Mouse (Mus musculus): ENCODE measurements around the gene Mef2d. TPM values are rescaled to one million over a fixed set of nuclear protein-coding genes. Genes with fewer than 3 reads are reported as not detected.

The Mef2d gene
- polyA plus RNA-seq, 1 experiment from 2014 or later, result 44.7 TPM

DNA sequence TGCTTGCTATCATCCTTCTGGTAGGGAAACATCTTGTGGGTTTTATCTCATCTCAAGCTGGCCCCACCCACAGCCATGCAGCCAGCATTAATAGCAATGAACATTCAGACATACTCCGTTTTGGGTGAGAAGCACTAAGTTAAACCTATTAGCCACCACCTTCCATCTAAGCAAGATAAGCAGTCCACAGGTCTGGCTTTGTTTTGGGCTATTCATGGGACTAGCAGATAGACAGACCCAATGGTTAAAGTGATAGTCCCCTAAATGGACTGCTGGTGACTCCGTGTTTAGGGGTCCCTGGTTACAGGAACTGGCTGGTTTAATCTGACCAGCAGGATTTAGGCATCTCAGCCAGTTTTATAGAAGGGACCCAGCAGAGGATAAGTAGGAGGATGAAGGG, 70.8 kb downstream of the Mef2d start:
- H3K4me2 ChIP-seq (ENCODE audit: low read depth, low read length), result no peak overlapping the region
- no peaks in the 10 kb centered on the region for H3K36me3 ChIP-seq (ENCODE audit: control insufficient read depth, insufficient read depth)
- ATAC-seq (replicated peaks; ENCODE audit: extremely low read depth, insufficient read depth, low FRiP score), result no peak
- H3K4me3 ChIP-seq (ENCODE audit: low read length), result no peak overlapping the region
- H3K9ac ChIP-seq (ENCODE audit: low read length), result no peak overlapping the region
- peaks cover 93% of the 10 kb centered on the region for H3K27me3 ChIP-seq (ENCODE audit: control insufficient read depth, insufficient read depth, low read length)
- 4% methylated on average over 2 of the region's 2 CpGs for WGBS
- H3K4me1 ChIP-seq (ENCODE audit: control insufficient read depth, insufficient read depth, low read length), result peaks cover 11% of the 10 kb centered on the region
- H3K9me3 ChIP-seq (replicated peaks; ENCODE audit: control insufficient read depth, low read length), result no peaks in the 10 kb centered on the region
- no peak overlapping the region for H3K27ac ChIP-seq (ENCODE audit: low read length)

DNA sequence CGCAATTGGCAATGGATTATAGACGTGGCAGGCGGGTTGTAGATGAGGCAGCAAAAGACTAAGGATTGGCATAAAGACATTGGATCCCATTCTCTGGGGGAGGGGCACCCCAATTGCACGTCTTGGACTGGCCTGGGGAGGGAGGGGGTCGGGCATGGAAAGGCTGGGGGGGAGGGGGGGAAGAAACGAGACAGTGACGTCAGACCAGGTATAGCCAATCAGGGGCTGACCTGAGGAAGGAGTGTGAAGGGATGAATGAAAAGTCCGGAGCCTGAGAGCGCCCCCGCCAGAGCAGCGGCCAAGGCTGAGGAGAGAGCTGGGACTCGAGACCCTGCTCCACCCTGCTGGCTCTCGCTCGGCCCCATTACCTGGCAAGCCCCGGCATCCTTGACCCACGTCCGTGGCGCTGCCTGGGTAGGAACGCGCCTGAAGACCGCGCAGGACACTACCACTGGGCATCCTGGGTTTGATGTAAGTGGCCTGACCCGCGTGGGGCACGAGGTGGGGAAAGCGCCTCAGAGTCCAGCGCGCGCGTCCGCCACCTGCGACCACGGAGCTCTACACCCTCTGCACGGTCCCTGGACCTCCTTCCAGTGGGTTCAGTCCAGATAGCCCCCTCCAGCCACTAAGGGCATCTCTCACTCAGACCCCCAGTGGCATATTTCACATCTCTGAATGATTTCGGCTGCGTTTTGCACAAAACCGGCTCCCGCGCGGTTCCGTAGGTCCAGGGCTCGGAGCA, 72.2 kb downstream of the Mef2d start:
- no peak overlapping the region for H3K27ac ChIP-seq (ENCODE audit: low read length)
- no peaks in the 10 kb centered on the region for H3K36me3 ChIP-seq (ENCODE audit: control insufficient read depth, insufficient read depth)
- peak overlapping the region; percentile 60 for H3K4me2 ChIP-seq (ENCODE audit: low read depth, low read length)
- 2% methylated on average over 42 of the region's 42 CpGs for WGBS
- peaks cover 90% of the 10 kb centered on the region for H3K27me3 ChIP-seq (ENCODE audit: control insufficient read depth, insufficient read depth, low read length)
- H3K4me3 ChIP-seq (ENCODE audit: low read length), result peak overlapping the region; percentile 45
- H3K9ac ChIP-seq (ENCODE audit: low read length), result no peak overlapping the region
- no peak for ATAC-seq (replicated peaks; ENCODE audit: extremely low read depth, insufficient read depth, low FRiP score)
- peaks cover 11% of the 10 kb centered on the region for H3K4me1 ChIP-seq (ENCODE audit: control insufficient read depth, insufficient read depth, low read length)
- H3K9me3 ChIP-seq (replicated peaks; ENCODE audit: control insufficient read depth, low read length), result no peaks in the 10 kb centered on the region

DNA sequence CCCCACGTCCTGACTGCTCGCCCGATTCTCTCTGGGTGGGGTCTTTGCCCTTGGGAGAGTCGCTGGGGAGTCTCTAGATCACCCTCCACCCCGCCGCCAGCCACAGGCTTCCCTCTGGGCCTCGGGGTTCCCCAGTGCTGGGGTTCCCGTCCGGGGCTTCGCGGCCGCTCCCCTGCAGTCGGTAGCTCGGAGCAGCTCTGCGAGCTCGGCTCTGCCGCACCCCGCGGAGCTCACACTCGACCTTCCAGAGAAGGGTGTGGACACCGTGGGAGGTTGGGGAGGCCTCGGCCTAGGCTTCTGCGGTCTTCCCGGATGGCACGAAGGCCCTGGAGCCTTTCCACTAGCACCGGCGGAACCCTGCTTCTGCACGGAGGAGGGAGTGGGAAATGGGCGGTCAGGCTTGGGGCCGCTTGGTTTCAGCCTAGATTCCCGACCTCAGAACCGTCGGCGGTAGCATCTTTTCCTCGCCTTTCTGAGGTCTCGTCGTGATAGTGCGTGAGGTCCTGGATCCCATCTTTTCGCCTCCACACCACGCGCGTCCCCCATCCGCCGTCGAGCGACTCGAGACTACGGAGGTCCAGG, 72.9 kb downstream of the Mef2d start:
- H3K27me3 ChIP-seq (ENCODE audit: control insufficient read depth, insufficient read depth, low read length), result peaks cover 90% of the 10 kb centered on the region
- peak overlapping the region; percentile 6; the same call in 1 of the 2 replicates for H3K9ac ChIP-seq (ENCODE audit: low read length)
- no peak overlapping the region for H3K27ac ChIP-seq (ENCODE audit: low read length)
- H3K4me3 ChIP-seq (ENCODE audit: low read length), result peak overlapping the region; percentile 45
- no peaks in the 10 kb centered on the region for H3K36me3 ChIP-seq (ENCODE audit: control insufficient read depth, insufficient read depth)
- 1% methylated on average over 48 of the region's 48 CpGs for WGBS
- no peak for ATAC-seq (replicated peaks; ENCODE audit: extremely low read depth, insufficient read depth, low FRiP score)
- no peaks in the 10 kb centered on the region for H3K9me3 ChIP-seq (replicated peaks; ENCODE audit: control insufficient read depth, low read length)
- peak overlapping the region; percentile 60 for H3K4me2 ChIP-seq (ENCODE audit: low read depth, low read length)
- peaks cover 11% of the 10 kb centered on the region for H3K4me1 ChIP-seq (ENCODE audit: control insufficient read depth, insufficient read depth, low read length)

DNA sequence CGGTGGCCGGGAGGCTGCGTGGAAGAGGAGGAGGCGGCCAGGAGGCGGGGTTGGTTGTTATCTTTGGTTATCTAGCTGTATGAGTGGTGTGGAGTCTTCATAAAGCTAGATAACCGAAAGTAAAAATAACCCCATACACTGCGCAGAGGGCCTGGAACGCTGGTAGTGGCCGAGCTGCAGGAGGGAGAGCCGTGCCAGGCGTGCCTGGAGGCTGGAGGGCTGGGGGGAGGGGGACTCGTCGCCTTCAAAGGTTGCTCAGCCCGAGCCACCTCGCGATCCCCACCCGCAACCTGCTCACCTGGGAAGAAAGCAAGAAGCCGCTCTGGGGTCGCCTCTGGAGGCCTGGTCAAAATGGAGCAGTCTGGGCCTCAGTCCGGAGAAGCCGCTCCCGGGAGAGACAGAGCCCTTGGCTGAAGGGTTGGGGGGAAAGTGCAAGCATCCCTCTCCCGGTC, 73.4 kb downstream of the Mef2d start:
- no peaks in the 10 kb centered on the region for H3K9me3 ChIP-seq (replicated peaks; ENCODE audit: control insufficient read depth, low read length)
- peak overlapping the region; percentile 45 for H3K4me3 ChIP-seq (ENCODE audit: low read length)
- H3K27me3 ChIP-seq (ENCODE audit: control insufficient read depth, insufficient read depth, low read length), result peaks cover 90% of the 10 kb centered on the region
- H3K9ac ChIP-seq (ENCODE audit: low read length), result no peak overlapping the region
- H3K27ac ChIP-seq (ENCODE audit: low read length), result no peak overlapping the region
- under 1% methylated on average over 23 of the region's 23 CpGs for WGBS
- peak overlapping the region; percentile 60 for H3K4me2 ChIP-seq (ENCODE audit: low read depth, low read length)
- peaks cover 11% of the 10 kb centered on the region for H3K4me1 ChIP-seq (ENCODE audit: control insufficient read depth, insufficient read depth, low read length)
- no peaks in the 10 kb centered on the region for H3K36me3 ChIP-seq (ENCODE audit: control insufficient read depth, insufficient read depth)
- no peak for ATAC-seq (replicated peaks; ENCODE audit: extremely low read depth, insufficient read depth, low FRiP score)

DNA sequence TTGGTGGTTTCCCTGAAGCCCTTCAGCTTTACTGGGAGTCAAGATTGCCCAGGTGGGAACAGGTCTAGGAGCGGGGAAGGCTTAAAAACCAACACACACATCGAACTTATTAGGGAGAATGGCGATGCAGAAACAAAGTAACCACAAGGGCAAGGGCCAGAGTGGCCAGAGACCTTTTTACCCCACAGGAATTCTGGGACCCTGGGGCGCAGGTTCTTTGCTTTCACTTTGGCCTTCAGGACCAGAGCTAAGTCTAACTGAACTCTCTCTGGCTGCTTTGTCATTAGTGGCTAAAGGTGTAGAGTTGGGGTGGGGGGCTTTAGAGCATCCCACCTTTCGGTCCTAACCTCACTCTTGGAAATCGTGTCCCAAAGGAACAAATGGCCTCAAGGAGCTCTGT, 73.9 kb downstream of the Mef2d start:
- H3K4me2 ChIP-seq (ENCODE audit: low read depth, low read length), result peak overlapping the region; percentile 60
- H3K9ac ChIP-seq (ENCODE audit: low read length), result no peak overlapping the region
- WGBS, result 4% methylated on average over 6 of the region's 6 CpGs

DNA sequence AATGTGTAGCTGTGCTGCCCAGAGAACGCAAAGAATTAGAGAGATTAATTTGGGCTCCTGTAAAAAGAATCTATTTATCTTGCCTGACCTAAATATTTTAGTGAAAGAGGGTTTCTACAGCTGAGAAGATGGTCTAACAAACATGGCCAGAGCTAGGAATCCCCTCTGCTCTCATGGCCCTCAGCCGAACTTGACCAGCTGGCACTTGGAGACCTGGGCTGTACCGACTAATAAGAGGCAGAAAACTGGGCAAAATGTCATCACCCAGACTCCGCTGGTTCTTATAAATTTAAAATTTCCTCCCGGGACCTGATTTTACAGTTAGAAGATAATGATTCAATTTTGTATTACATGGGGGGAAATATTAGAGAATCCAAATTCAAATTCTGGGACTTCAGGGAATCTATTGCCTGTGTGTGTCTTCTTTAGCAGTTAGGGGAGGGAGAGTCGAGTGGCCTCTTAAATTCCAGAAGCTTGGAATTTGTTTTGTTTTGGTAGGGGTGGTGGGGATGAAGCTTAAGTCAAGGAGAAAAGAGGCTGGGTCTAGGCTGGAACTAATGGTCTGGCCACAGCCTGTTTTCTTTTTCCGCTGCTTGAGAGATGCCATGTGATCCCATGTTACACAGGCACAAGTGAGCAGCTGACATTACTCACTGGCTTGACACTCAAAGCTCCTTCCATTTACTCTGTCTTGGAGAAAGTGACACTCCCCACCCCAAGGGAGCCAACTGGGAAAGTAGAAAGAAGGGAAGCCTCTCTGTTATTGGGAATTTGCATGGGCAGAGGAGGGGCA, 74.6 kb downstream of the Mef2d start:
- Histone ChIP-seq H3K27ac (ENCODE audit: low read length) (no peak overlapping the region), H3K4me3 (ENCODE audit: low read length) (no peak overlapping the region; the same call in 1 of the 2 replicates), H3K9ac (ENCODE audit: low read length) (no peak overlapping the region), H3K4me1 (ENCODE audit: control insufficient read depth, insufficient read depth, low read length) (peaks cover 11% of the 10 kb centered on the region), H3K27me3 (ENCODE audit: control insufficient read depth, insufficient read depth, low read length) (peaks cover 85% of the 10 kb centered on the region), H3K9me3 (replicated peaks; ENCODE audit: control insufficient read depth, low read length) (no peaks in the 10 kb centered on the region), H3K36me3 (ENCODE audit: control insufficient read depth, insufficient read depth) (no peaks in the 10 kb centered on the region), H3K4me2 (ENCODE audit: low read depth, low read length) (no peak overlapping the region)
- 13% methylated on average over 7 of the region's 7 CpGs for WGBS
- ATAC-seq (replicated peaks; ENCODE audit: extremely low read depth, insufficient read depth, low FRiP score), result no peak

More for the DNA sequence above, 73.9 kb downstream of the Mef2d start:
- Histone ChIP-seq H3K9me3 (replicated peaks; ENCODE audit: control insufficient read depth, low read length) (no peaks in the 10 kb centered on the region), H3K27me3 (ENCODE audit: control insufficient read depth, insufficient read depth, low read length) (peaks cover 87% of the 10 kb centered on the region), H3K4me3 (ENCODE audit: low read length) (peak overlapping the region; percentile 45), H3K36me3 (ENCODE audit: control insufficient read depth, insufficient read depth) (no peaks in the 10 kb centered on the region), H3K27ac (ENCODE audit: low read length) (no peak overlapping the region), H3K4me1 (ENCODE audit: control insufficient read depth, insufficient read depth, low read length) (peaks cover 11% of the 10 kb centered on the region)
- no peak for ATAC-seq (replicated peaks; ENCODE audit: extremely low read depth, insufficient read depth, low FRiP score)

DNA sequence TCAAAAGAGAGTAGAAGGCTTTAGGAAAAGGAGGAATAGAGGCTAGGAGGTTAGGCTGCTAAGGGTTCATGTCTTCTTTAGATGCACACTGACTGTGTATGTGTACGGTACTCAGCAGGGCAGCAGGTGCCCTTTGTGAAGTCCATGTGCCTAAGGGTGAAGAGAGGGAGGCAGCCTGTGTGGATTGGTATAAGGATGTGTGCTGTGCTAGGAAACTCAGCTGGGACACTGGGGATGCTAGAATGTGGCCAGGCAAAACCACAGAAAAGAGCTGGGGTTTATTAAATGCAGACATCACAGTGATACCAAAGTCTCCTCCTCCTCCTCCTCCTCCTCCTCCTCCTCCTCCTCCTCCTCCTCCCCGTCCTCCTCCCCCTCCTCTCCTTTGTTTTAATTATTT, 75.5 kb downstream of the Mef2d start:
- no peaks in the 10 kb centered on the region for H3K36me3 ChIP-seq (ENCODE audit: control insufficient read depth, insufficient read depth)
- peaks cover 76% of the 10 kb centered on the region for H3K27me3 ChIP-seq (ENCODE audit: control insufficient read depth, insufficient read depth, low read length)

DNA sequence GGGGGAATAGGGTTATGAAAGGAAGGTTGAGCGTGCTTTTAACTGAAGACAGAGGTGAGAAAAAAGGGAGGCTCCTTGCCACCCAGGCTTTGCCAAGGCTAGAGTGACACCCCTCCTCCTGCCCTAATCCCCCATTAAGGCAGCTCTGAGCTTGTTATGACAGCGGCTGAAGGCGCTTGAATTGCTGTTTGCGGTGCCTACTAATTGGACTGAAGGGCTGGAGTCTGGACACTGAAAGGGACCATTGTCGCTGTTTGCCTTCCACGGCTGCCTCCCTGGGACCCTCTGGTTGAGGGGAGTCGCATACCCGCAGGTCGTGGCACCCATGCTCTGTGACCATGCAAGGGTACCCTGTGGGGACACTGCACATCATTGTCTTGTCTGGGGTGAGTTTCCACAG, 77.8 kb downstream of the Mef2d start:
- Histone ChIP-seq H3K4me1 (ENCODE audit: control insufficient read depth, insufficient read depth, low read length) (peaks cover 5% of the 10 kb centered on the region), H3K4me3 (ENCODE audit: low read length) (no peak overlapping the region)

More for the DNA sequence above, 75.5 kb downstream of the Mef2d start:
- Histone ChIP-seq H3K4me1 (ENCODE audit: control insufficient read depth, insufficient read depth, low read length) (peaks cover 11% of the 10 kb centered on the region), H3K9ac (ENCODE audit: low read length) (no peak overlapping the region), H3K27ac (ENCODE audit: low read length) (no peak overlapping the region), H3K4me3 (ENCODE audit: low read length) (no peak overlapping the region), H3K9me3 (replicated peaks; ENCODE audit: control insufficient read depth, low read length) (no peaks in the 10 kb centered on the region), H3K4me2 (ENCODE audit: low read depth, low read length) (no peak overlapping the region)
- no peak for ATAC-seq (replicated peaks; ENCODE audit: extremely low read depth, insufficient read depth, low FRiP score)
- WGBS, result 64% methylated on average over 1 of the region's 2 CpGs

DNA sequence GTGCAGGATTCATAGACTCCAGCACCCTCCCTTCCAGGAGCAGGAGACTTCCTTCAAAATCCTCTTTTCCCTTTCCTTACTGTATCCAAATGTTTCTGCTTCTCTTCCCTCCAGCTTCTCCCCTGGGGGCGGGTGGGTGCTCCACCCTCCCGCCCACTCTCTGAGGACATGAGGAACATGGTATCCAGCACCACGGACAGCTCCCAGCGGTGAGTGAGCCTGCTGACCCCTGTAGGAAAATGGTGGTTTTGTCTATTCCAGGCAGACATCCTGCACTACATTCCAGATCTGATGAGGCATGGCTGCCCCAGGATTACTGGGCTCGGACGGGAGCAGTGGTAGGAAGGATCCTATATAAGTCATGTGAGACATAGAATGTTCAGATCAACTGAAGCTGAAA, 78.7 kb downstream of the Mef2d start:
- H3K9ac ChIP-seq (ENCODE audit: low read length), result no peak overlapping the region
- H3K4me2 ChIP-seq (ENCODE audit: low read depth, low read length), result no peak overlapping the region
- H3K36me3 ChIP-seq (ENCODE audit: control insufficient read depth, insufficient read depth), result no peaks in the 10 kb centered on the region
- H3K27ac ChIP-seq (ENCODE audit: low read length), result no peak overlapping the region
- H3K27me3 ChIP-seq (ENCODE audit: control insufficient read depth, insufficient read depth, low read length), result peaks cover 57% of the 10 kb centered on the region
- no peaks in the 10 kb centered on the region for H3K9me3 ChIP-seq (replicated peaks; ENCODE audit: control insufficient read depth, low read length)
- no peak overlapping the region for H3K4me3 ChIP-seq (ENCODE audit: low read length)
- H3K4me1 ChIP-seq (ENCODE audit: control insufficient read depth, insufficient read depth, low read length), result no peaks in the 10 kb centered on the region
- 0% methylated on average over 6 of the region's 6 CpGs for WGBS
- peak; percentile 52; the same call in 1 of the 2 replicates for ATAC-seq (replicated peaks; ENCODE audit: extremely low read depth, insufficient read depth, low FRiP score)

More for the DNA sequence above, 77.8 kb downstream of the Mef2d start:
- no peak overlapping the region for H3K4me2 ChIP-seq (ENCODE audit: low read depth, low read length)
- no peaks in the 10 kb centered on the region for H3K9me3 ChIP-seq (replicated peaks; ENCODE audit: control insufficient read depth, low read length)
- H3K27me3 ChIP-seq (ENCODE audit: control insufficient read depth, insufficient read depth, low read length), result peaks cover 60% of the 10 kb centered on the region
- ATAC-seq (replicated peaks; ENCODE audit: extremely low read depth, insufficient read depth, low FRiP score), result no peak
- H3K36me3 ChIP-seq (ENCODE audit: control insufficient read depth, insufficient read depth), result no peaks in the 10 kb centered on the region
- H3K27ac ChIP-seq (ENCODE audit: low read length), result no peak overlapping the region
- H3K9ac ChIP-seq (ENCODE audit: low read length), result no peak overlapping the region
- 23% methylated on average over 9 of the region's 9 CpGs for WGBS

Data from heart, embryonic 16.5 days (tissue).